Mouse (Mus musculus) CH12.LX (cell line): ENCODE measurements around the gene Ttc9c. TPM values are rescaled to one million over a fixed set of nuclear protein-coding genes. Genes with fewer than 3 reads are reported as not detected.
"Not testable (repeated sequence)": the region's sequence is repeated elsewhere in the genome, so short reads cannot be mapped to it uniquely, and the experiment has no call there.

Experiments used
- DNase-seq: peaks from one replicate; pipeline ENCODE4 v3.0.0-alpha.2; 2013; ENCODE audit errors: extremely low read depth
- H3K27ac ChIP-seq: 2 replicates; pipeline ENCODE4 v1.5.1; 2012; ENCODE audit warnings: low read depth, mild to moderate bottlenecking, control low read depth, moderate library complexity; ENCODE audit not compliant: insufficient read depth
- H3K27me3 ChIP-seq: replicated peaks from 2 replicates; pipeline ENCODE3; 2012; ENCODE audit warnings: inconsistent platforms
- H3K36me3 ChIP-seq, 2 experiments: replicated peaks in 1 of 2; 2 replicates each; pipeline versions ENCODE3 to v1.6.1; 2012; ENCODE audit warnings: inconsistent platforms in 1 of 2, low read length in 1 of 2, mild to moderate bottlenecking in 1 of 2, mixed read lengths in 1 of 2, moderate library complexity in 1 of 2; ENCODE audit not compliant: control insufficient read depth in 1 of 2, insufficient read depth in 1 of 2
- H3K4me1 ChIP-seq, 2 experiments: 2 replicates each; pipeline ENCODE4 v1.6.1; 2012; ENCODE audit warnings: inconsistent platforms in 1 of 2, moderate library complexity in 1 of 2; ENCODE audit not compliant: insufficient read depth in 2 of 2, control insufficient read depth in 1 of 2
- H3K4me2 ChIP-seq: 2 replicates; pipeline ENCODE4 v1.6.1; 2012; ENCODE audit warnings: low read depth, mild to moderate bottlenecking, control low read depth; ENCODE audit not compliant: poor library complexity, insufficient read depth, severe bottlenecking
- H3K4me3 ChIP-seq, 3 experiments: fragments of 150-350 bp in 1 of 3; sonication (generic) in 1 of 3; replicated peaks in 1 of 3; 2 replicates each; pipeline versions ENCODE3 to v1.5.1; 2011 to 2012; ENCODE audit warnings: low read depth in 2 of 3, low read length in 2 of 3, mild to moderate bottlenecking in 2 of 3, moderate library complexity in 2 of 3, control low read depth in 1 of 3, improper control_type of control experiment in 1 of 3, inconsistent platforms in 1 of 3, mixed read lengths in 1 of 3; ENCODE audit not compliant: poor library complexity in 1 of 3
- H3K79me2 ChIP-seq: replicated peaks from 2 replicates; pipeline ENCODE4 v1.6.1; 2012; ENCODE audit warnings: mild to moderate bottlenecking, moderate library complexity; ENCODE audit not compliant: control insufficient read depth, poor library complexity, insufficient read depth, severe bottlenecking; ENCODE audit errors: extremely low read depth
- H3K9ac ChIP-seq: 2 replicates; pipeline ENCODE4 v1.6.1; 2012; ENCODE audit warnings: low read depth, mild to moderate bottlenecking, control low read depth, moderate library complexity; ENCODE audit not compliant: insufficient read depth
- H3K9me3 ChIP-seq: replicated peaks from 2 replicates; pipeline ENCODE3; 2012; ENCODE audit warnings: low read length, inconsistent platforms, mixed read lengths
- CHD1 ChIP-seq: IDR thresholded peaks from 2 replicates; pipeline ENCODE4 v1.6.1; 2012; ENCODE audit warnings: low read depth, low read length, improper control_type of control experiment, inconsistent platforms
- E2F4 ChIP-seq: IDR thresholded peaks from 2 replicates; pipeline ENCODE4 v1.6.1; 2011; ENCODE audit warnings: low read depth, low read length, improper control_type of control experiment; ENCODE audit not compliant: insufficient replicate concordance
- ELF1 ChIP-seq: IDR thresholded peaks from 2 replicates; pipeline ENCODE4 v1.6.1; 2014; ENCODE audit warnings: low read depth, mild to moderate bottlenecking, inconsistent platforms, low read length, improper control_type of control experiment
- ETS1 ChIP-seq: conservative IDR thresholded peaks from 2 replicates; pipeline ENCODE4 v1.6.1; 2012; ENCODE audit warnings: low read depth, mild to moderate bottlenecking, inconsistent platforms, low read length, improper control_type of control experiment, moderate library complexity
- GABPA ChIP-seq: IDR thresholded peaks from 2 replicates; pipeline ENCODE4 v1.6.1; 2012; ENCODE audit warnings: low read depth, low read length, improper control_type of control experiment, inconsistent platforms; ENCODE audit not compliant: insufficient replicate concordance
- JUN ChIP-seq: IDR thresholded peaks from 2 replicates; pipeline ENCODE4 v1.6.1; 2011; ENCODE audit warnings: low read depth, mild to moderate bottlenecking, low read length, improper control_type of control experiment, moderate library complexity; ENCODE audit not compliant: insufficient read depth
- MAX ChIP-seq: IDR thresholded peaks from 2 replicates; pipeline ENCODE4 v1.6.1; 2011; ENCODE audit warnings: low read length, improper control_type of control experiment
- MAZ ChIP-seq: IDR thresholded peaks from 2 replicates; pipeline ENCODE4 v1.6.1; 2012; ENCODE audit warnings: low read depth, mild to moderate bottlenecking, inconsistent platforms, low read length, improper control_type of control experiment, moderate library complexity
- MEF2A ChIP-seq: IDR thresholded peaks from 2 replicates; pipeline ENCODE4 v1.6.1; 2014; ENCODE audit warnings: low read depth, mild to moderate bottlenecking, inconsistent platforms, low read length, improper control_type of control experiment, borderline replicate concordance
- MXI1 ChIP-seq: IDR thresholded peaks from 2 replicates; pipeline ENCODE4 v1.6.1; 2011; ENCODE audit warnings: mild to moderate bottlenecking, low read depth, low read length, improper control_type of control experiment
- NELFE ChIP-seq: IDR thresholded peaks from 2 replicates; pipeline ENCODE4 v1.6.1; 2011; ENCODE audit warnings: low read depth, low read length, improper control_type of control experiment
- NRF1 ChIP-seq: IDR thresholded peaks from 2 replicates; pipeline ENCODE4 v1.6.1; 2014; ENCODE audit warnings: low read depth, mild to moderate bottlenecking, inconsistent platforms, low read length, improper control_type of control experiment, moderate library complexity
- POLR2A ChIP-seq: IDR thresholded peaks from 2 replicates; pipeline ENCODE4 v1.6.1; 2011; ENCODE audit warnings: low read depth, mild to moderate bottlenecking, improper control_type of control experiment, low read length
- RCOR1 ChIP-seq: conservative IDR thresholded peaks from 2 replicates; pipeline ENCODE4 v1.6.1; 2012; ENCODE audit warnings: low read depth, mild to moderate bottlenecking, inconsistent platforms, low read length, improper control_type of control experiment
- SIN3A ChIP-seq: IDR thresholded peaks from 2 replicates; pipeline ENCODE4 v1.6.1; 2012; ENCODE audit warnings: low read length, improper control_type of control experiment, inconsistent platforms
- SMC3 ChIP-seq: IDR thresholded peaks from 2 replicates; pipeline ENCODE4 v1.6.1; 2011; ENCODE audit warnings: low read depth, low read length, improper control_type of control experiment
- TBP ChIP-seq: conservative IDR thresholded peaks from 2 replicates; pipeline ENCODE4 v1.6.1; 2011; ENCODE audit warnings: low read depth, low read length, improper control_type of control experiment
- TCF12 ChIP-seq: IDR thresholded peaks from 2 replicates; pipeline ENCODE4 v1.6.1; 2014; ENCODE audit warnings: low read depth, mild to moderate bottlenecking, inconsistent platforms, low read length, improper control_type of control experiment
- UBTF ChIP-seq: IDR thresholded peaks from 2 replicates; pipeline ENCODE4 v1.6.1; 2012; ENCODE audit warnings: low read depth, mild to moderate bottlenecking, inconsistent platforms, low read length, improper control_type of control experiment, moderate library complexity
- USF1 ChIP-seq: IDR thresholded peaks from 2 replicates; pipeline ENCODE4 v1.6.1; 2014; ENCODE audit warnings: low read depth, mild to moderate bottlenecking, inconsistent platforms, low read length, improper control_type of control experiment
- ZC3H11A ChIP-seq: IDR thresholded peaks from 2 replicates; pipeline ENCODE4 v1.6.1; 2012; ENCODE audit warnings: low read depth, mild to moderate bottlenecking, inconsistent platforms, low read length, improper control_type of control experiment
- ZKSCAN1 ChIP-seq: IDR thresholded peaks from 2 replicates; pipeline ENCODE4 v1.6.1; 2012; ENCODE audit warnings: low read depth, inconsistent platforms, low read length, improper control_type of control experiment, borderline replicate concordance
- ZMIZ1 ChIP-seq: IDR thresholded peaks from 2 replicates; pipeline ENCODE4 v1.6.1; 2012; ENCODE audit warnings: low read depth, mild to moderate bottlenecking, inconsistent platforms, low read length, improper control_type of control experiment
- dilution Hi-C: fragments of 300-500 bp; cut with MboI; formaldehyde crosslinking; loops from 2 replicates; pipeline ENCODE4 v1.14.3; 2020; ENCODE audit warnings: low sequenced_read_pairs; ENCODE audit not compliant: extremely low pct_unique_long_range_greater_than_20kb, extremely low pct_ligation_motif_present
- in situ Hi-C: fragments of 300-500 bp; cut with MboI; formaldehyde crosslinking; loops from 3 replicates; pipeline ENCODE4 v1.14.3; 2019; ENCODE audit warnings: low sequenced_read_pairs, low pct_ligation_motif_present, low pct_unique_long_range_greater_than_20kb, mixed read lengths
- polyA plus RNA-seq: library from polyadenylated mRNA; unstranded; fragments of >175 nt; gene quantifications from 2 replicates; pipeline ENCODE4 v1.2.1, GENCODE M21; 2012; ENCODE audit warnings: low read depth; ENCODE audit not compliant: insufficient read length
- total RNA-seq, 2 experiments: library from RNA; depleted of rRNA; stranded (reverse); fragments of 300-350 nt in 1 of 2; fragments of >200 nt in 1 of 2; gene quantifications; 2 replicates each; pipeline ENCODE4 v1.2.3; 2012 to 2014

Ttc9c gene
- total and polyA plus RNA-seq, 3 experiments: 42.0 to 56.5 (median 44.7) TPM

DNA sequence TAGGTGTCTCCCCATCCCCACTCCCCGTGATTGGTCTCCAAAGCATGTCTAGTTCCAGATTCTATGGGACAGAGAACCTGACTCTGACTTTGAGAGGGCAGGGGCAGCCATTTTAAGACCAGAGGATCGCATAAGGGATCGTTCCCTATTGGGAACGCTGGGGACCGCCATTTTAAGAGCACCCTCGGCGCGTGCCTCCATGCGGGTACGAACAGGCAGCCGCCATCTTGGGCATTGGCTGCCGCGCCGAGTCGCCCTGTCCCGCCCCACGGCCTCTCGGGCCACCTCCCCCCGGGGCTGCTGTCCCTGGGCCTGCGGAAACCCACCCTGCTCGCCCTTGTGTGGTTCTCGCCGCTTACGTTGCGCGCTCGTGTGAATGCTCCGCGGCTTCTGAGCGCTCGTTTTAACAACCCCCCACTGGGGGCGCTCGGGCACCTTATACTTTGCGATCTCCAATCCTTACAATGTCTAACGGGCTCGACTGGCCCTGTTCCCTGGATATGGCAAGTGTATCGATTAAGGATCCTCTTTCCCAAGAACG lies 18.2 kb upstream of the Ttc9c start, which contains the start of gene Bscl2 (continued):
- TF ChIP-seq CHD1: no peak
- TF ChIP-seq MAZ: no peak
- peak; percentile 12 for TF ChIP-seq MEF2A
- TF ChIP-seq JUN: no peak
- peak; percentile 87 for TF ChIP-seq MAX
- TF ChIP-seq TBP: no peak
- TF ChIP-seq USF1: no peak
- no peak for TF ChIP-seq GABPA
- TF ChIP-seq UBTF: peak; percentile 67; the same call in 1 of the 2 replicates
- TF ChIP-seq NELFE: peak; percentile 44; the same call in 1 of the 2 replicates
- peak; percentile 79 for TF ChIP-seq NRF1
- peak; percentile 87 for TF ChIP-seq ZC3H11A
- peak; percentile 70 for TF ChIP-seq TCF12
- TF ChIP-seq ETS1: no peak

DNA sequence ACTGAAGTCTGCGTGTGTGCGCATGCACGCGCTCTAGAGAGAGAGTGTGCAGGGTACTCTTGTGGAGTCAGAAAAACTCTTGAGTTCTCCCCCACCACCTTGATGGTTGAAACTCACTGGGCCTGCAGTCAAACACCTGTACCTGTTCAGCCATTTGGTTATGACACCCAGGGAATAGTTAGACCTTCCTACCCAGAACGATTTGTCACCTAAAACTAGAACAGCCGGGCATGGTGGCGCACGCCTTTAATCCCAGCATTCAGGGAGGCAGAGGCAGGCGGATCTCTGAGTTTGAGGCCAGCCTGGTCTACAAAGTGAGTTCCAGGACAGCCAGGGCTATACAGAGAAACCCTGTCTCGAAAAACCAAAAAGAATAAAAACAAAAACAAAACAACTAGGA lies 17.2 kb upstream of the Ttc9c start:
- H3K4me2 ChIP-seq, H3K4me3 ChIP-seq, H3K9ac ChIP-seq, H3K27ac ChIP-seq, dilution Hi-C loops, H3K9me3 ChIP-seq, DNase-seq, H3K27me3 ChIP-seq: not testable (repeated sequence)
- in situ Hi-C loops: loop anchor here (25.0 kb wide), 1 partner anchor 1026 kb away; no protein-coding TSS in a partner anchor
- TF ChIP-seq ZMIZ1: 0 out of 2 replicates have a peak, but pooled peaks have one; percentile 0
- Histone ChIP-seq H3K4me1 (peaks cover 9 to 42% of the 10 kb centered on the region in 2 experiments), H3K79me2 (peaks cover 19% of the 10 kb centered on the region), H3K36me3 (peaks cover 29 to 53% of the 10 kb centered on the region in 2 experiments)

DNA sequence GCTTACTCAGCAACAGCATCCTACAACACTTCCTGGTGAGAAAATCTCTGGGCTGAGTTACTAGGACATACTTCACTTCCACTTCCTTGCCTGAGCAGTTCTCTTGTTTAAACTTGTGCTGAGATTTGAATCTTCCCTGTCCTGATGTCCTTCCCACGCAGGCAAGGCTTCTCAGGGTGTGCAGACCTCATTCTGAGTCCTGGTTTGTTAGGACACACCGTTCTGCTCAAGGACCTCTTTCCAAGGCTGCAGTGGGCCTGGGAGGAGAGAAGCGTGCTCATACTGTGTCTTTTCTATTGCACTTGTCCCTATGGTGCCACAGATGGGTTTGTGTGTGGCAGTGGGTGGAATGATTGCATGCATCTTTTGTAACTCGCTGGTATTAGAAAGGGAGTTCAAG lies 13.8 kb upstream of the Ttc9c start:
- Histone ChIP-seq H3K4me3 (no peak overlapping the region), H3K27ac (no peak overlapping the region), H3K9ac (no peak overlapping the region), H3K27me3 (no peaks in the 10 kb centered on the region), H3K36me3 (peaks cover 61 to 80% of the 10 kb centered on the region in 2 experiments), H3K9me3 (no peaks in the 10 kb centered on the region), H3K4me1 (peaks cover 2 to 14% of the 10 kb centered on the region in 2 experiments; a peak in 2 of 4 replicates), H3K4me2 (no peak overlapping the region), H3K79me2 (peaks cover 8% of the 10 kb centered on the region)
- no peak for TF ChIP-seq SMC3
- TF ChIP-seq MXI1: no peak
- TF ChIP-seq MAX: no peak
- no peak for TF ChIP-seq TCF12
- no peak for TF ChIP-seq UBTF
- no peak for TF ChIP-seq SIN3A
- no peak for TF ChIP-seq TBP
- no peak for TF ChIP-seq MEF2A
- no peak for TF ChIP-seq NRF1
- TF ChIP-seq E2F4: no peak
- TF ChIP-seq MAZ: no peak
- no peak for TF ChIP-seq RCOR1
- TF ChIP-seq ELF1: no peak
- TF ChIP-seq POLR2A: no peak
- no peak for TF ChIP-seq ZKSCAN1
- DNase-seq: no peak
- dilution Hi-C loops (no loop called here), in situ Hi-C loops (loop anchor here (25.0 kb wide), 1 partner anchor 1029 kb away; no protein-coding TSS in a partner anchor)
